Comparison of ENCODE assay signal across 8 mouse cellular contexts in the genomic region with DNA sequence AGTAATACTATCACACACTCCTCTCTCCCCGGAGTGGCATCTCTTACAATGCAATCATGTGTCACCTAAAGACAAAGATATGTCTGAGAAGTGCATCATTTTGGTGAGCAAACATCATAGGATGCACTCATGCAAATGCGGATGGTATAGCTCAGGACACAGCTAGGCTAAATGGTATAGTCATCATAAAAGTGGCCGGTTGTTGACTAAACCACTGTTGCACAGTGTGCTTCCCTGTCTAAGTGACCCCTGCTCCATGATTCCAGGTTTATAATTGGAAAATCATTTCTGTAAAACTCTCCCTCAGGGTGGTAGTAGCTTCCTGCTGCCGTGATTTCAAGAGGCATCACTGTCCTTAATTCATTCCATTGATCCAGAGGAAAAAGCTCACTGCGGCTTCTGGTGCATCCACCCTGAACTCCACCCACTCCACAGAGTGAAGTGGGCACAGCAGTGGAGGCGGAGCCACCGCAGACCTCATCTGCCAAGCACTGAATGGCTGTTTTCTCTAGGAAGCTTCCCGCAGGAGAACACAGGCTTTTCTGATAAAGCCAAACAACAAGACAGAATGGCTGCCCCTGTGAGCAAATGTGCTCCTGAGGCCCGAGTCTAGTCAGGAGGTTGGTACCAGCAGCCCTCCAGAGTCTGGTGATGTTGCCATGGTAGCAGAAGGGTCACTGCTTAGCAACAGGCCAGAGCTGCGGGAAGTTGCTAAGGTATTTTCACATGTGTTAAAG. TPM values are rescaled to one million over a fixed set of nuclear protein-coding genes. Genes with fewer than 3 reads are reported as not detected.
DNase-seq lines count a peak whose midpoint lies in the region; ATAC-seq lines count a peak whose summit lies in the region.

No protein-coding gene starts in this region.

- no peak overlapping the region for H3K4me3 ChIP-seq in neural tube, embryonic 14.5 days (ENCODE audit: low read depth, low read length)

- no peak overlapping the region for H3K9ac ChIP-seq in neural tube, embryonic 14.5 days (replicated peaks; ENCODE audit: low read depth, low read length)

- H3K9me3 ChIP-seq in neural tube, embryonic 14.5 days (ENCODE audit: control insufficient read depth, low read length) = no peaks in the 10 kb centered on the region

- WGBS in neural tube, embryonic 14.5 days = 27% methylated on average over 10 of the region's 10 CpGs

- H3K36me3 ChIP-seq in neural tube, embryonic 14.5 days (ENCODE audit: control insufficient read depth, insufficient read depth, low read length) = no peaks in the 10 kb centered on the region

- no peaks in the 10 kb centered on the region for H3K27me3 ChIP-seq in neural tube, embryonic 14.5 days (ENCODE audit: control insufficient read depth, insufficient read depth, low read length)

- peak; percentile 94 for ATAC-seq in neural tube, embryonic 14.5 days (ENCODE audit: low read depth)
- ATAC-seq in inflammation-experienced regulatory T-cells, adult 6 months = no peak

- peaks cover 14% of the 10 kb centered on the region for H3K4me1 ChIP-seq in neural tube, embryonic 14.5 days (ENCODE audit: control insufficient read depth, insufficient read depth, low read length)

- H3K4me2 ChIP-seq in neural tube, embryonic 14.5 days (ENCODE audit: low read depth, low read length) = peak overlapping the region; percentile 23; the same call in 1 of the 2 replicates

- peak; percentile 2 for DNase-seq in cerebellum, adult 9-10 months
- DNase-seq in cerebellum, adult 11 months = no peak
- DNase-seq in frontal cortex, adult 2 months (ENCODE audit: extremely low spot score in 1 of 2, low spot score in 1 of 2) = peak; percentile 18 to 61
- peak; percentile 43 for DNase-seq in left cerebral cortex, adult 11 months (ENCODE audit: low spot score)
- no peak for DNase-seq in thymus, postnatal 0 days (ENCODE audit: low spot score)
- DNase-seq in urinary bladder, adult 18-20 months (ENCODE audit: low spot score in 2 of 2) = no peak

- peak overlapping the region; percentile 81 for H3K27ac ChIP-seq in neural tube, embryonic 14.5 days (ENCODE audit: low read depth, low read length)

RNA-seq across cellular contexts. Expression of gene Rpl10-ps3, which starts 38.9 kb away (rescaled TPM):
- 37.9 and 78.2 TPM in 2 replicates for polyA plus RNA-seq in frontal cortex, adult 2 months (2012; rRNA removed)
- polyA plus RNA-seq in neural tube, embryonic 14.5 days (2014; fragmentation: Nextera tagmentation; extraction: Ambion mirVana) = 132 and 139 TPM in 2 replicates
- 100 to 1,000 TPM; 254 to 551 (median 478) TPM for polyA plus RNA-seq in inflammation-experienced regulatory T-cells, adult 6 months (2017; shearing (Covaris generic))
- polyA plus RNA-seq in thymus, postnatal 0 days (2015; fragmentation: Nextera tagmentation; extraction: Ambion mirVana) = 211 and 235 TPM in 2 replicates

Comparison
In these comparisons a context has a peak if more than half of its experiments do, and no peak if none do; other contexts are left out.
1. DNase-seq: peak in cerebellum, adult 9-10 months (single experiment), frontal cortex, adult 2 months (2 of 2) and left cerebral cortex, adult 11 months (single experiment); none in cerebellum, adult 11 months (single experiment), thymus, postnatal 0 days (single experiment) and urinary bladder, adult 18-20 months (0 of 2).